ENCODE assay signal across 8 mouse cellular contexts in the genomic region with DNA sequence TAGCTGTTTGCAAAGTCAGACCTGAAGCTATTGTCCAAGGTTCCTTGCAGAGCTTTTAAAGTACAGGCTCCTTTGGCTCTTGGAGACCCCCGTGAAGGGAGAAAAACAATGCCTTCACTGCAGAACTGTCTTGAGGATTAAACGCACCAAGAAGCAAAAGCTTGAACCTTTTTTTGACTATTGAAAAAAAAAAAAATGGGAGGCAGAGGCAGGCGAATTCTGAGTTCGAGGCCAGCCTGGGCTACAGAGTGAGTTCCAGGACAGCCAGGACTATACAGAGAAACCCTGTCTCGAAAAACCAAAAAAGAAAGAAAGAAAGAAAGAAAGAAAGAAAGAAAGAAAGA. TPM values are rescaled to one million over a fixed set of nuclear protein-coding genes. Genes with fewer than 3 reads are reported as not detected.
DNase-seq lines count a peak whose midpoint lies in the region; ATAC-seq and TF ChIP-seq lines count a peak whose summit lies in the region.
"Not testable (repeated sequence)": the region's sequence is repeated elsewhere in the genome, so short reads cannot be mapped to it uniquely, and the experiment has no call there.

No protein-coding gene starts in this region.

- H3K79me2 ChIP-seq in CH12.LX (replicated peaks; ENCODE audit: control insufficient read depth, extremely low read depth, insufficient read depth, poor library complexity, severe bottlenecking), result peaks cover 44% of the 10 kb centered on the region

- not testable (repeated sequence) for H3K27ac ChIP-seq in CH12.LX (ENCODE audit: insufficient read depth, low read depth); liver, embryonic 13.5 days; midbrain, embryonic 11.5 days (ENCODE audit: low read depth, low read length)
- peak overlapping the region; percentile 90; the same call in 1 of the 2 replicates for H3K27ac ChIP-seq in embryonic facial prominence, embryonic 12.5 days
- H3K27ac ChIP-seq in forebrain, postnatal 0 days (ENCODE audit: low read depth, low read length), result peak overlapping the region; percentile 93; the same call in 1 of the 2 replicates
- peak overlapping the region; percentile 93 for H3K27ac ChIP-seq in hindbrain, embryonic 12.5 days
- peak overlapping the region; percentile 94 for H3K27ac ChIP-seq in kidney, embryonic 16.5 days (ENCODE audit: low read length)
- peak overlapping the region; percentile 10; the same call in 1 of the 2 replicates for H3K27ac ChIP-seq in olfactory bulb, adult 2 months (ENCODE audit: insufficient read depth, low read depth, low read length)

- TF ChIP-seq CTCF in CH12.LX (conservative IDR thresholded peaks at IDR 0.05 in 1 of 2, IDR thresholded peaks at IDR 0.05 in 1 of 2; ENCODE audit: low read depth in 2 of 2, low read length in 2 of 2); forebrain, postnatal 0 days (IDR thresholded peaks at IDR 0.05; ENCODE audit: low read depth); olfactory bulb, adult 2 months (IDR thresholded peaks at IDR 0.05; ENCODE audit: insufficient read depth, low read depth, low read length): not testable (repeated sequence)

- H3K36me3 ChIP-seq in CH12.LX (replicated peaks in 1 of 2; ENCODE audit: control insufficient read depth in 1 of 2, insufficient read depth in 1 of 2, low read length in 1 of 2); embryonic facial prominence, embryonic 12.5 days; forebrain, postnatal 0 days (ENCODE audit: insufficient read depth); hindbrain, embryonic 12.5 days; kidney, embryonic 16.5 days (ENCODE audit: insufficient read depth, low read length); liver, embryonic 13.5 days; midbrain, embryonic 11.5 days (ENCODE audit: control insufficient read depth, insufficient read depth, low read length): not testable (repeated sequence)

- H3K27me3 ChIP-seq in CH12.LX (replicated peaks); embryonic facial prominence, embryonic 12.5 days; forebrain, postnatal 0 days (ENCODE audit: insufficient read depth, low read length); hindbrain, embryonic 12.5 days; kidney, embryonic 16.5 days (ENCODE audit: insufficient read depth, low read length); liver, embryonic 13.5 days; midbrain, embryonic 11.5 days (ENCODE audit: control insufficient read depth, insufficient read depth, low read length): not testable (repeated sequence)

- 25% methylated on average over 5 of the region's 5 CpGs for WGBS in embryonic facial prominence, embryonic 12.5 days
- 20% methylated on average over 5 of the region's 5 CpGs for WGBS in forebrain, postnatal 0 days
- WGBS in hindbrain, embryonic 12.5 days, result 19% methylated on average over 5 of the region's 5 CpGs
- whole genome bisulfite sequencing in kidney, embryonic 16.5 days, result 22% methylated on average over 5 of the region's 5 CpGs
- 16% methylated on average over 5 of the region's 5 CpGs for WGBS in liver, embryonic 13.5 days (ENCODE audit: insufficient replicate concordance)
- WGBS in midbrain, embryonic 11.5 days, result 36% methylated on average over 5 of the region's 5 CpGs
- WGBS in olfactory bulb, adult 2 months, result 13% methylated on average over 5 of the region's 5 CpGs

- peak; percentile 49; the same call in 1 of the 2 replicates for TF ChIP-seq POLR2A in CH12.LX (IDR thresholded peaks at IDR 0.05; ENCODE audit: low read depth, low read length)
- not testable (repeated sequence) for TF ChIP-seq POLR2A in olfactory bulb, adult 2 months (IDR thresholded peaks at IDR 0.05; ENCODE audit: insufficient read depth, low read depth, low read length)

- peak overlapping the region; percentile 28; the same call in 1 of the 2 replicates for H3K9ac ChIP-seq in CH12.LX (ENCODE audit: insufficient read depth, low read depth)
- H3K9ac ChIP-seq in embryonic facial prominence, embryonic 12.5 days, result peak overlapping the region; percentile 97; the same call in 1 of the 2 replicates
- H3K9ac ChIP-seq in forebrain, postnatal 0 days, result peak overlapping the region; percentile 99
- H3K9ac ChIP-seq in hindbrain, embryonic 12.5 days, result peak overlapping the region; percentile 97
- peak overlapping the region; percentile 93 for H3K9ac ChIP-seq in kidney, embryonic 16.5 days (replicated peaks; ENCODE audit: low read length)
- peak overlapping the region; percentile 90 for H3K9ac ChIP-seq in liver, embryonic 13.5 days
- peak overlapping the region; percentile 98; the same call in 1 of the 2 replicates for H3K9ac ChIP-seq in midbrain, embryonic 11.5 days (ENCODE audit: low read length)

- ATAC-seq in embryonic facial prominence, embryonic 12.5 days (ENCODE audit: insufficient number of reproducible peaks, insufficient read depth, low FRiP score, low TSS enrichment); forebrain, postnatal 0 days; hindbrain, embryonic 12.5 days (ENCODE audit: low FRiP score); kidney, embryonic 16.5 days (ENCODE audit: low FRiP score, low TSS enrichment); liver, embryonic 13.5 days (ENCODE audit: low read depth); midbrain, embryonic 11.5 days (ENCODE audit: low FRiP score): not testable (repeated sequence)

- H3K4me3 ChIP-seq in CH12.LX (replicated peaks in 1 of 3; ENCODE audit: low read depth in 2 of 3, low read length in 2 of 3, poor library complexity in 1 of 3), result peak overlapping the region; percentile 35 to 94 (median 93)
- H3K4me3 ChIP-seq in embryonic facial prominence, embryonic 12.5 days, result peak overlapping the region; percentile 85
- peak overlapping the region; percentile 99 for H3K4me3 ChIP-seq in forebrain, postnatal 0 days (ENCODE audit: low read depth, low read length)
- peak overlapping the region; percentile 95 for H3K4me3 ChIP-seq in hindbrain, embryonic 12.5 days
- H3K4me3 ChIP-seq in kidney, embryonic 16.5 days (ENCODE audit: low read length), result peak overlapping the region; percentile 89
- H3K4me3 ChIP-seq in liver, embryonic 13.5 days (replicated peaks), result peak overlapping the region; percentile 89
- H3K4me3 ChIP-seq in midbrain, embryonic 11.5 days (ENCODE audit: low read depth, low read length), result peak overlapping the region; percentile 97
- peak overlapping the region; percentile 85 for H3K4me3 ChIP-seq in olfactory bulb, adult 2 months (ENCODE audit: insufficient read depth, low read depth, low read length)

- dilution Hi-C loops in CH12.LX (cut with MboI; ENCODE audit: extremely low pct_ligation_motif_present, extremely low pct_unique_long_range_greater_than_20kb, low sequenced_read_pairs), result not testable (repeated sequence)

- not testable (repeated sequence) for H3K9me3 ChIP-seq in CH12.LX (replicated peaks; ENCODE audit: low read length); embryonic facial prominence, embryonic 12.5 days; forebrain, postnatal 0 days (ENCODE audit: low read length); hindbrain, embryonic 12.5 days (replicated peaks); kidney, embryonic 16.5 days (ENCODE audit: low read length); liver, embryonic 13.5 days (replicated peaks); midbrain, embryonic 11.5 days (ENCODE audit: control insufficient read depth, low read length)

- H3K4me1 ChIP-seq in CH12.LX (ENCODE audit: control insufficient read depth in 1 of 2, insufficient read depth in 2 of 2), result peaks cover 2 to 24% of the 10 kb centered on the region in 2 experiments; a peak in 1 of 4 replicates
- not testable (repeated sequence) for H3K4me1 ChIP-seq in embryonic facial prominence, embryonic 12.5 days; forebrain, postnatal 0 days (ENCODE audit: insufficient read depth); hindbrain, embryonic 12.5 days; midbrain, embryonic 11.5 days (ENCODE audit: control insufficient read depth, insufficient read depth, low read length); olfactory bulb, adult 2 months (ENCODE audit: control insufficient read depth, insufficient read depth, low read length)
- peaks cover 14% of the 10 kb centered on the region for H3K4me1 ChIP-seq in kidney, embryonic 16.5 days (ENCODE audit: insufficient read depth, low read length)
- peaks cover 31% of the 10 kb centered on the region for H3K4me1 ChIP-seq in liver, embryonic 13.5 days (replicated peaks)

- not testable (repeated sequence) for H3K4me2 ChIP-seq in CH12.LX (ENCODE audit: insufficient read depth, low read depth, poor library complexity, severe bottlenecking)
- peak overlapping the region; percentile 61 for H3K4me2 ChIP-seq in embryonic facial prominence, embryonic 12.5 days (replicated peaks)
- H3K4me2 ChIP-seq in forebrain, postnatal 0 days (ENCODE audit: low read depth), result peak overlapping the region; percentile 54
- H3K4me2 ChIP-seq in hindbrain, embryonic 12.5 days (replicated peaks), result peak overlapping the region; percentile 75
- peak overlapping the region; percentile 55 for H3K4me2 ChIP-seq in kidney, embryonic 16.5 days (replicated peaks; ENCODE audit: low read depth, low read length)
- peak overlapping the region; percentile 87 for H3K4me2 ChIP-seq in liver, embryonic 13.5 days
- peak overlapping the region; percentile 45 for H3K4me2 ChIP-seq in midbrain, embryonic 11.5 days

- not testable (repeated sequence) for TF ChIP-seq EP300 in CH12.LX (IDR thresholded peaks at IDR 0.05; ENCODE audit: low read length)

- TF ChIP-seq RAD21 in CH12.LX (IDR thresholded peaks at IDR 0.05; ENCODE audit: low read depth, low read length), result not testable (repeated sequence)

- DNase-seq in CH12.LX (ENCODE audit: extremely low read depth); forebrain, postnatal 0 days; liver, embryonic 13.5 days; midbrain, embryonic 11.5 days (ENCODE audit: low spot score, missing footprints): not testable (repeated sequence)

- in situ Hi-C loops in CH12.LX (cut with MboI; ENCODE audit: low pct_ligation_motif_present, low pct_unique_long_range_greater_than_20kb, low sequenced_read_pairs), result not testable (repeated sequence)

RNA-seq across cellular contexts. Expression of gene Rbm12, which starts 0.3 kb away (rescaled TPM):
- total RNA-seq in CH12.LX (2012; rRNA removed), result 9.6 and 13.2 TPM in 2 replicates
- 20.7 and 25.2 TPM in 2 replicates for total RNA-seq in CH12.LX (2014; rRNA removed)
- polyA plus RNA-seq in CH12.LX (2012; ENCODE audit: insufficient read length, low read depth), result 33.4 and 36.5 TPM in 2 replicates
- 38.7 and 43.0 TPM in 2 replicates for polyA plus RNA-seq in embryonic facial prominence, embryonic 12.5 days (2016; fragmentation: Nextera tagmentation; extraction: Ambion mirVana)
- total RNA-seq in forebrain, postnatal 0 days (2014; rRNA removed), result 28.6 and 31.6 TPM in 2 replicates
- 17.7 and 19.4 TPM in 2 replicates for polyA plus RNA-seq in forebrain, postnatal 0 days (2015; fragmentation: Nextera tagmentation; extraction: Ambion mirVana)
- 38.9 and 39.9 TPM in 2 replicates for polyA plus RNA-seq in hindbrain, embryonic 12.5 days (2016; fragmentation: Nextera tagmentation; extraction: Ambion mirVana)
- polyA plus RNA-seq in kidney, embryonic 16.5 days (2015; fragmentation: Nextera tagmentation; extraction: Ambion mirVana), result 27.7 and 29.3 TPM in 2 replicates
- polyA plus RNA-seq in liver, embryonic 13.5 days (2015; fragmentation: Nextera tagmentation; extraction: Ambion mirVana), result 10.0 and 14.5 TPM in 2 replicates
- 47.7 and 48.3 TPM in 2 replicates for polyA plus RNA-seq in midbrain, embryonic 11.5 days (2014; fragmentation: Nextera tagmentation; extraction: Ambion mirVana)
- polyA plus RNA-seq in olfactory bulb, adult 2 months (2012; ENCODE audit: insufficient read depth, insufficient read length, low replicate concordance, missing spikeins), result 391 TPM in 1 of 2 replicates, not detected in the other

RNA-seq across cellular contexts. Expression of gene Cpne1, which starts 0.3 kb away (rescaled TPM):
- total RNA-seq in CH12.LX (2012; rRNA removed) (36.8 and 39.8 TPM in 2 replicates), CH12.LX (2014; rRNA removed) (34.0 and 36.6 TPM in 2 replicates)
- 24.6 and 33.0 TPM in 2 replicates for polyA plus RNA-seq in CH12.LX (2012; ENCODE audit: insufficient read length, low read depth)
- polyA plus RNA-seq in embryonic facial prominence, embryonic 12.5 days (2016; fragmentation: Nextera tagmentation; extraction: Ambion mirVana), result 64.9 and 68.6 TPM in 2 replicates
- total RNA-seq in forebrain, postnatal 0 days (2014; rRNA removed), result 29.5 and 30.4 TPM in 2 replicates
- polyA plus RNA-seq in forebrain, postnatal 0 days (2015; fragmentation: Nextera tagmentation; extraction: Ambion mirVana), result 5.1 and 13.2 TPM in 2 replicates
- polyA plus RNA-seq in hindbrain, embryonic 12.5 days (2016; fragmentation: Nextera tagmentation; extraction: Ambion mirVana), result 48.4 and 52.2 TPM in 2 replicates
- polyA plus RNA-seq in kidney, embryonic 16.5 days (2015; fragmentation: Nextera tagmentation; extraction: Ambion mirVana), result 70.6 and 75.8 TPM in 2 replicates
- polyA plus RNA-seq in liver, embryonic 13.5 days (2015; fragmentation: Nextera tagmentation; extraction: Ambion mirVana), result 26.9 and 31.8 TPM in 2 replicates
- 45.7 and 48.9 TPM in 2 replicates for polyA plus RNA-seq in midbrain, embryonic 11.5 days (2014; fragmentation: Nextera tagmentation; extraction: Ambion mirVana)
- polyA plus RNA-seq in olfactory bulb, adult 2 months (2012; ENCODE audit: insufficient read depth, insufficient read length, low replicate concordance, missing spikeins), result not detected in 2 replicates

RNA-seq across cellular contexts. Expression of gene Gm28036, which starts 14.8 kb away (rescaled TPM):
- 14.7 and 18.8 TPM in 2 replicates for total RNA-seq in CH12.LX (2012; rRNA removed)
- total RNA-seq in CH12.LX (2014; rRNA removed), result 10.5 and 17.0 TPM in 2 replicates
- 15.3 and 18.4 TPM in 2 replicates for polyA plus RNA-seq in CH12.LX (2012; ENCODE audit: insufficient read length, low read depth)
- 16.8 and 17.6 TPM in 2 replicates for polyA plus RNA-seq in embryonic facial prominence, embryonic 12.5 days (2016; fragmentation: Nextera tagmentation; extraction: Ambion mirVana)
- 14.4 and 20.5 TPM in 2 replicates for total RNA-seq in forebrain, postnatal 0 days (2014; rRNA removed)
- 8.6 and 13.0 TPM in 2 replicates for polyA plus RNA-seq in forebrain, postnatal 0 days (2015; fragmentation: Nextera tagmentation; extraction: Ambion mirVana)
- 20.9 and 34.5 TPM in 2 replicates for polyA plus RNA-seq in hindbrain, embryonic 12.5 days (2016; fragmentation: Nextera tagmentation; extraction: Ambion mirVana)
- polyA plus RNA-seq in kidney, embryonic 16.5 days (2015; fragmentation: Nextera tagmentation; extraction: Ambion mirVana), result 22.0 and 26.5 TPM in 2 replicates
- 7.4 and 8.8 TPM in 2 replicates for polyA plus RNA-seq in liver, embryonic 13.5 days (2015; fragmentation: Nextera tagmentation; extraction: Ambion mirVana)
- polyA plus RNA-seq in midbrain, embryonic 11.5 days (2014; fragmentation: Nextera tagmentation; extraction: Ambion mirVana), result 19.1 and 19.6 TPM in 2 replicates
- polyA plus RNA-seq in olfactory bulb, adult 2 months (2012; ENCODE audit: insufficient read depth, insufficient read length, low replicate concordance, missing spikeins), result not detected in 2 replicates

RNA-seq across cellular contexts. Expression of gene Romo1, which starts 31.8 kb away (rescaled TPM):
- total RNA-seq in CH12.LX (2012; rRNA removed) (292 and 319 TPM in 2 replicates), CH12.LX (2014; rRNA removed) (110 and 130 TPM in 2 replicates)
- polyA plus RNA-seq in CH12.LX (2012; ENCODE audit: insufficient read length, low read depth), result 255 and 303 TPM in 2 replicates
- polyA plus RNA-seq in embryonic facial prominence, embryonic 12.5 days (2016; fragmentation: Nextera tagmentation; extraction: Ambion mirVana), result 428 and 448 TPM in 2 replicates
- 91.3 and 132 TPM in 2 replicates for total RNA-seq in forebrain, postnatal 0 days (2014; rRNA removed)
- 529 and 662 TPM in 2 replicates for polyA plus RNA-seq in forebrain, postnatal 0 days (2015; fragmentation: Nextera tagmentation; extraction: Ambion mirVana)
- 363 and 435 TPM in 2 replicates for polyA plus RNA-seq in hindbrain, embryonic 12.5 days (2016; fragmentation: Nextera tagmentation; extraction: Ambion mirVana)
- polyA plus RNA-seq in kidney, embryonic 16.5 days (2015; fragmentation: Nextera tagmentation; extraction: Ambion mirVana), result 361 and 371 TPM in 2 replicates
- polyA plus RNA-seq in liver, embryonic 13.5 days (2015; fragmentation: Nextera tagmentation; extraction: Ambion mirVana), result 254 and 270 TPM in 2 replicates
- polyA plus RNA-seq in midbrain, embryonic 11.5 days (2014; fragmentation: Nextera tagmentation; extraction: Ambion mirVana), result 410 TPM in 2 replicates
- polyA plus RNA-seq in olfactory bulb, adult 2 months (2012; ENCODE audit: insufficient read depth, insufficient read length, low replicate concordance, missing spikeins), result not detected in 2 replicates

RNA-seq across cellular contexts. Expression of gene Nfs1, which starts 31.9 kb away (rescaled TPM):
- total RNA-seq in CH12.LX (2012; rRNA removed) (58.6 and 60.6 TPM in 2 replicates), CH12.LX (2014; rRNA removed) (68.8 and 72.1 TPM in 2 replicates)
- 49.2 and 51.3 TPM in 2 replicates for polyA plus RNA-seq in CH12.LX (2012; ENCODE audit: insufficient read length, low read depth)
- 30.7 and 34.2 TPM in 2 replicates for polyA plus RNA-seq in embryonic facial prominence, embryonic 12.5 days (2016; fragmentation: Nextera tagmentation; extraction: Ambion mirVana)
- total RNA-seq in forebrain, postnatal 0 days (2014; rRNA removed), result 41.9 and 42.7 TPM in 2 replicates
- polyA plus RNA-seq in forebrain, postnatal 0 days (2015; fragmentation: Nextera tagmentation; extraction: Ambion mirVana), result 41.2 and 48.6 TPM in 2 replicates
- polyA plus RNA-seq in hindbrain, embryonic 12.5 days (2016; fragmentation: Nextera tagmentation; extraction: Ambion mirVana), result 29.2 and 29.7 TPM in 2 replicates
- 56.1 and 60.1 TPM in 2 replicates for polyA plus RNA-seq in kidney, embryonic 16.5 days (2015; fragmentation: Nextera tagmentation; extraction: Ambion mirVana)
- 65.0 and 70.9 TPM in 2 replicates for polyA plus RNA-seq in liver, embryonic 13.5 days (2015; fragmentation: Nextera tagmentation; extraction: Ambion mirVana)
- polyA plus RNA-seq in midbrain, embryonic 11.5 days (2014; fragmentation: Nextera tagmentation; extraction: Ambion mirVana), result 34.1 and 37.2 TPM in 2 replicates
- not detected in 2 replicates for polyA plus RNA-seq in olfactory bulb, adult 2 months (2012; ENCODE audit: insufficient read depth, insufficient read length, low replicate concordance, missing spikeins)

Comparison
In these comparisons a context has a peak if more than half of its experiments do, and no peak if none do; other contexts are left out.
1. H3K9ac ChIP-seq: peak in every context shown above with its lines; median percentile 99 in forebrain, postnatal 0 days; 98 in midbrain, embryonic 11.5 days; 97 in embryonic facial prominence, embryonic 12.5 days; 97 in hindbrain, embryonic 12.5 days; 93 in kidney, embryonic 16.5 days; 90 in liver, embryonic 13.5 days; 28 in CH12.LX.